Mouse (Mus musculus): ENCODE results near the gene Tgfa. TPM values are rescaled to one million over a fixed set of nuclear protein-coding genes. Genes with fewer than 3 reads are reported as not detected.
A peak's percentile ranks its signal among the peaks of the same experiment; 100 is the strongest.

The Tgfa gene
- not detected in 2 replicates for total RNA-seq (2017)

DNA sequence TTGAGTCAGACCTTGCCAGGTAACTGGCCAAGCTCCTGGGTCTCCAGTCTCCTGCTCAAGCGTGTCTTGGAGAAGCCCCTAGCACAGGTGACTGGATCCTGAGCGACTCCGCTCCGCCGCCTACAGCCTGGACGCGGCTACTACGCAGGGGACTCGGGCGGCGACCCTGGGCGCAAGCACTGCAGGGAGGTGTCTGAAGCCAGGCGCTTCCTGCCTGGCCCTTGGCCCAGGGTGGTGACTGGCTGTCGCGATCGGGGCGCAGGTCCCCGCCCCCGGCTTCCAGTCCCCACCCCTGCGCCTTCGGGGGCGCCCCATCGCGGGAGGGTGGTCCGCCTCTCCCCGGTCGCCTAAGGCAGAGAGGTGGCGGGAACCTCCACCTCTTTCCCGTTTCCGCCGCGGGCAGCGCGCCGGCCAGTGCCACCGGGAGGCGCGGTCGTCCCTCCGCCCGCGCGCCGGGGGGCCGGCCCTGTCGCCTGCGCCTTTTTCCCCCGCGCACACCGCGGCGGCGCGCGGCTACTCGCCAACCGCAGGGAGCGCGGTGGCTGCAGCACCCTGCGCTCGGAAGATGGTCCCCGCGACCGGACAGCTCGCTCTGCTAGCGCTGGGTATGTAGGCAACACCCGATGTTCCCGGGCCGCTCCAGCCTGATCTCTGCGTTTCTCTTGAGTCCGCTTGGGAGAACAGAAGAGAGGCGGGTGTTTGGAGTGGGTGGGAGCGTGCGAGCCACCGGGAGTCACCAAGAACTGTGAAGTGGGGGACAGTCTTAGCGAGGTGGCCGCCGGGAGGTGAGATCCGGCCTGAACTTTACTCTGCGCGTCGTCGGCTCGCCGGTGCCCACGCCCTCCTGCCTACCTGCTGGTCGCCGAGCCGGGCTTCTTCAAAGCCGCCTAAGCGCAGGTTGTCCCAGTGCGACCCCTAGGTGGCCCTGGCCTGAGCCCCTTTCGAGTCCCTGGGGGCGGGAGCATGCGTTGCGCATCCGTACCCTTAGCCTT lies at the start of gene Tgfa:
Tgfa (plus strand) TSS at position 283 of the 992 bp plus-strand sequence.
- peak; percentile 70 for ATAC-seq (replicated peaks; ENCODE audit: low read depth, poor library complexity, severe bottlenecking)

DNA sequence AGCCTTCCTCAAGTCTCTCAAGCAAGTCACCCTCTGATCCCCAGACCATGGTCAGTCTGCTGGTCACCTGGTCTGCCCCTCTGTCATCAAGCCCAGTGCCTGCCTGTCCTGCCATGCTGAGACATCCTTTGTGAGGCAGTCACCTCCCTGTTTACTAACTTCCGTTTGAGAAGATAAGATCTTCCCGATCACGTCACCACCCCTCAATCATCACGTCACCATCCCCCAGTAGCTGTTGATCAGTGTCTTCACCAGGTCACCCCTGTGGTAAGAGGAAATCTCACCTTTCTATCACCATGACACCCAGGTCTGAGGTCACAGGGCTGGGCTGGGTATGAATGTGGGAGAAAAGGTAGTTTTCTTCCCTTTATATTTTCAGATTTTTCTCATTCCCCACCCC lies 46.5 kb upstream of the Tgfa start:
- no peak for ATAC-seq (replicated peaks; ENCODE audit: low read depth, poor library complexity, severe bottlenecking)

DNA sequence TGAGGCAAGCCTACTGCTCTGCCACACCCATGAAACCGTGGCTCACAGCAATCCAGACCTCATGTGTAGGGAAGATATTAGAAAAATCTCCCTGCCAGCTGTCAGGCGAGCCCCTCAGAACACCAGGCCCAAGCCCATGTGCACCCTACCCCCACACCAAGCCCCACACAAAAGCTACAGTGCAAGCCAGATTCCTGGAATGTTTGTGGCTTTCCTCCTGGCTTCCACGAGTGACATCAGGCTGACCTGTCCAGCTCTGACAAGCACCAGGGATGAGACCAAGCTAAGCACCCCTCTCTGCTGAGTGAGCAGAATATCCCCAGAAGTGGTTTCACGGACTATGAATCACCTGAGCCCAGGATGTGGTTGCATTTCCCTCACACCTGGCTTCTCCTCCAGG lies 46.0 kb upstream of the Tgfa start:
- no peak for ATAC-seq (replicated peaks; ENCODE audit: low read depth, poor library complexity, severe bottlenecking)

DNA sequence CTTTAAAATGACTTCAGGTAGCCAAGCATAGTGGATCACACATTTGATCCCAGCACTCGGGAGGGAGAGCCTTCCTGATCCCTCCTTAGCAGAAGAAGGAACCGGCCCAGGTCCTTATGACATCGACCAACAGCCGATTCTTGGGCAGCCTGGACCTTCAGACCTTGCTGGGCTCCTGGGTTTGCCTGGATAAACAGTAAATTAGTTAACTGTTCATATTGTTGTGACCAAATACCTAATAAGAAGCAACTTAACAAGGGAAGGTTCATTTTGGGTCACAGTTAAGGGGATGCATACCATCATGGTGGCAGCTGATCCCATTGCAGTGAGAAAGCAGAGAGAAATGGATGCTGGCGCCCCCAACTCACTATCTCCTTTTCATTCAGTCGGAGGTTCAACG lies 42.3 kb upstream of the Tgfa start:
- ATAC-seq (replicated peaks; ENCODE audit: low read depth, poor library complexity, severe bottlenecking), result no peak

DNA sequence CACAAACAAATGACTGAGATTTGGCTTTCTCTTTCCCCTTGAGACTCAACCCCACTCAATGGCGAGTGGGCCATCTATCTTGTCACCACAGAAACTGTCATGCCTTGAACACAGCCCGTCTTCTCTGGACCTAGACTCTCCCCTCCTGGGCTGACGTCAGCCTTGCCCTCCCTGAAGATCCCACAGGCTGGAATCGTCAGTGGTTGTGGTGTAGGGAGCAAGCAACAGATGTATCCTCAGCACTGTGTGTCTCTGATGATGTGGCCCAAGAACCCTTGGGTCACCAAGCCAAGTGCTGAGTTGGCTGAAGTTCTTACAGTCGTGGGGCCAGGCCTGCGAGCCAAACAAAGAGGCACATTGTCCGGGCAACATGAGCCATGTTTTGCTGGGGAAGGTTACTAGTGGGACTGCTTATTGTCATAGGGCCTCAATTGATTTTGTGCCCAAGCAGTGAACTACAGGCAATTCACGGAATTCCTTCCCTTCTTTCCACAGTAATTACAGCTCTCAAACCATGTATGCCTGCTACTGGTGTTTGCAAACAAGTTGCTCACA lies 41.5 kb upstream of the Tgfa start:
- no peak for ATAC-seq (replicated peaks; ENCODE audit: low read depth, poor library complexity, severe bottlenecking)

DNA sequence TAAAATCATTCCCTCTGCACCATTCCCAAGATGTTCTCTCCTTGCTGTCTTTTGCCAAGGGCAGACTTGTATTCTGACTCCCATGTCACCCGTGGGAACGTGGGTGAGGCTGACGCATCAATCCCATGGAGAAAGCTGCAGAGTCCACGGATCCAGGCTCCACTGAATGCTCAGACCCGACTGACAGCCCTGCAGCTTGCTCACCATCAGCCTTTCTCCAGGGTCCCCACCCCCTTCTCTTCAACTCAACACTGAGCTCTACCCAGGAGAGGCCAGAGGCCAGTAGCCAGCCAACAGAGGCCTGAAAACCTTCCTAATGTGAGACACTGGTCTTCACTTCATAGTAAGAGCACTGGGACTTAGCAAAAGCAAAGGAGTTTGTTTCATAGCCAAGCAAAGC lies 41.0 kb upstream of the Tgfa start:
- ATAC-seq (replicated peaks; ENCODE audit: low read depth, poor library complexity, severe bottlenecking), result no peak

DNA sequence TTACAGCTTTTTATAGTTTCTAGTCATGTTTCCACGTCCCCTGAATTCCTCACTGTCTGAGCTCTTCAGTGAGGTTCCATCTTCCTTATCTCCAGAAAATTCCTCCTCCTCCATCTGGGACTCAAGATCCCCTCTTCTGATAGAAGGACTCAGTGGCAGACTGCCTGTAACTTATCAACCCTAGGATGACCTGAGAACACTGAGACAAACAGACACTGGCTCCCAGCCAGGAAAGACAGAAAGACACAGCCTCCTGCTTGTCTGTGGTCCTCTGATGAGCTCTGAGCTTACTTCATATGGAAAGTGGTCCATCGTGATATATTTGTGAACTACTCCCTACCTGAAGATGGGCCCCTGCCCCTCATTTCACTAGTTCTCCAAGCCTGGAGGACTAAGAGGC lies 40.5 kb upstream of the Tgfa start:
- no peak for ATAC-seq (replicated peaks; ENCODE audit: low read depth, poor library complexity, severe bottlenecking)

DNA sequence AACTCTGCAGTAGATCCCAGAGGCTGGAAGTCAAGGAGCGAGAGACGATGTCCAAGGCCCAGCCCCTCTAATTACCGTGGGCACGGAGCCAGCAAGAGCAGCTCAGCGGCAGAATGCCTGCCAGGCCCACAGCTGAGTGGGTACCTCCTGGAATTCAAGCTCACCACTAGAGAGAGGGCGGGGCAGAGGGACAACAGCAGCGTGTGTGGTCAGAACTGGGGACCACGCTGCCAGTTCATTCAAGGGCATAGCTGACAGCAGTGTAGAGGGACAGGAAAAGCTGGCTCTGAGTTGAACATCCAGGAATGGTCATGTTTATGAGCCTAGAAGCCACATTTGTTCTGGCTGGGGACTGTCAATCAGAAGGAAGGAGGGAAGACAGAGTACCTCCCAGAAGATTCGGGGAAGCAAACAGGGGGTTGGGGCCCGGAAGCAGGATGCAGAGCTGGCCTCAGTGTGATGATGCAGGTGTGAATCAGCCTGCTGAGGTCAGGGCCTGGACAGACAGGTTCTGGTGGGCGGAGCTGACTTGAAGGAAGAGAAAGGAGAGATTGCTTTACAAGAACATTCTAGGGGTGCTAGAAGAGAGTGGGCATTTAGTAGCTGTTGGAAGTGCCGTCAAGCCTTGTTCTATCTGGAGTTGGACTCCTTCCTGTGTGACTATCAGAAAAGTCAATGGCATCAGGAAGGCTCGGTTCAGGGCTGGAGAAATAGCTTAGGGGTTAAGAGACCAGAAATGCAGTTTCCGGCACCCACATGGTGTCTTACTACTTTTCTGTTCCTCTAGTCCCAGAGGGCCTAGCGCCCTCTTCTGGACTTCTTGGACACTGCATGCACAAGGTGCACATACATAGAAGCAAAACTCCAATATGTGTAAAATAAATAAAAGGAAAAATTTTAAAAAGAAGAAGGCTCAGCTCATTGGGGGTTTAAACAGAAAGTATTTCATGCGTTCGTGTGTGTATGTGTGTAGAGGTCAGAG lies 37.5 kb upstream of the Tgfa start:
- ATAC-seq (replicated peaks; ENCODE audit: low read depth, poor library complexity, severe bottlenecking), result no peak

DNA sequence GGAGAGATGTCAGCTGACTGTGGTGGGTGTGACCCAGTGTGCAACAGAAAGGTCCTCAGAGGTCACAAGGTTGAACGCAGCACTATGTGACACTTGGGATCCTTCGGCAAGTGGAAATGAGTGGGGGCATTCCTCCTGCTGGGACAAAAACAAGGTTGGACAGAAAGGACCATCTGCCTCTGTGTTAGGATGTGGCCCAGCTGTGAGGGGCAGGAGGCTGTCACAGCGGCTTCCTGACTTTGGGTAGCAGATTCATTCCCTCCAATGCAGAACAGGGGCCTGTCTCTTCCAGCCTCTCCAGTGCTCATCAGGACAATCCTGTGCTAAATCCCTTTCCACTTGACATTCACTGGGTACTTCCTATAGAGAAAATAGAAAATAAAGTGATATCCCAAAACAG lies 34.1 kb upstream of the Tgfa start:
- no peak for ATAC-seq (replicated peaks; ENCODE audit: low read depth, poor library complexity, severe bottlenecking)

DNA sequence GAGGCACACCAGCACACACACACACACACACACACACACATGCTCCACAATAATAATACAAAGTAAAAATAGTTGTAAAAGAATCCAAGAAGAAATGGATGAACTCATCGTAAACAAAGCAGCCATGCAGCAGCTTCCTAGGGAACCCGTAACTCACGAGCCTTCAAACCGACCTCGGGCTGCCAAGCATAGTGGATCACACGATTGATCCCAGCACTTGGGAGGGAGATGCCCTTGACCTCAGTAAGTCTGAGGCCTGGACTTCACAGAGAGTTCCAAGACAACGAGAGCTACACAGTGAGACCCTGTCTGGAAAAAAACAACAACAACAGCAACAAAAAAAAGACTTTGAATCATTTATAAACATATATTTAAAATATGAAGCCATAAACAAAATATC lies 33.4 kb upstream of the Tgfa start:
- ATAC-seq (replicated peaks; ENCODE audit: low read depth, poor library complexity, severe bottlenecking), result no peak

DNA sequence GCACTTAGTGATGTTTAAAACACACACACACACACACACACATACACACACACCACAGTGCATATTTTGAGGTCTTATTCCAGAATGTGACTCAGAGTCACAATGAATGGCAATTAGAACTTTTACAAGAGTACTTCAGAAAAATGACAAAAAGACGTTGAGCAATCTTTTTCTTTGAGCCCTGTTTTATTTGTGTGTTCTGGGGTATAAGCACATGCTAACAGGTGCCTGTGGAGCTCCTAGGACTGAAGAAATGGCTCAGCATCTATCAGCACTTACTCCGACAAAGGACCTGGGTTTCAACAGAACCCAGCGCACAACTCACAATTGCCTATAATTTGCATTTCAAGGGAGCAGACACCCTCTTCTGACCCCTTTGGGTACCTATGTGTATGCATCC lies 31.0 kb upstream of the Tgfa start:
- no peak for ATAC-seq (replicated peaks; ENCODE audit: low read depth, poor library complexity, severe bottlenecking)

DNA sequence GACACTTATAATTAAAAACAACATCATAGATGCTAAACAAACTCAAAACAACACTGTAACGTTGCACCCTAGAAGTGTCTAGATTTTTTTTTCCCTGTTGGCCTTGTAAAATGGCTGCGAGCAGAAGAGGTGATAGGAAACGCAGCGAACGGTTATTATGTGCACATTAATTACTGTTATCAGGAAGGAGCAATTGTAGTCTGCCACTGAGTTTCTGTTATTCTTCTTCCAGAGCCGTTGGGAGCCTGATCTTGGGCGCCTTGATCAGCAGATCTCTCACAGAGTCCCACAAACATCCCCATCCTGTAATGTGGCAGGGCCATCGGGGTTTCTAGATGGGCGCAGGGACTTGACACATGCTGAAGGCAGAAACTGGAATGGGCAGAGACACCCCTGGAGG lies 28.6 kb upstream of the Tgfa start:
- no peak for ATAC-seq (replicated peaks; ENCODE audit: low read depth, poor library complexity, severe bottlenecking)

DNA sequence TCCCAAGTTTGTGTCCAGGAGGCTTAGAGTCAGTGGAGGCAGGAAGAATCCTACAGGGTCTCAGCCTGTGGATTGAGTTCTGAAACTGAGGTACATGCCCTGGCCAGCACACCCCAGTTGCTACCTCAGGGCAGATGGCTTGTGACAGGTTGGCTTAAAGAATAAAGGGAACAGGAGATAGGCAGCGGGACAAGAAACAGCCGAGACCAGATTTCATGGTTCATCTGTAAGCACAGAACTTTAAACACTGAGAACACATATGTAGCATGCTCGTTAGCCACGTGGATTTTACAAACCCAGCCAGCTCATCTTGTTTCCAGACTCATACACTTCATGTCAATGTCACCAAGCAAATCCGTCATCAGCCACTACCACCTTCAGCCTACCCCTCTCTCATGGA lies 27.2 kb upstream of the Tgfa start:
- no peak for ATAC-seq (replicated peaks; ENCODE audit: low read depth, poor library complexity, severe bottlenecking)

DNA sequence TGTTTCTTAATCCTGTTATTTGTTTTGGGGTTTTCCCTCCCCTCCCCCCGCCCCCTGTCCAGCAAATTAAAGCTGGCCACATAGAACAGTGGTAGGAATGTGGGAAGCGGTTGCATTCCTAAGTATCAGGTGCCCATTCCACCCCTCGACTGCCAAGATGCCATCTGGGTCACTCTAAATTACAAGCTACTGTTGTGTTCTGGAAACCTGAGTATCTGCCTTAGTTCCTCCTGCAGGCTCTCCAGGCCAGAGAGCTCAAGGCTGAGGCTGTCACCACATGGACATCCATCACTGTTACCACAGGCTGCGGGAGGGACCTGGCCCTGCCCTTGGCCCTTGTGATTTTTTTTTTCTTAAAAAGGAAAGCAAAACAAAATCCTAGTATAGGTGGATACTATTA lies 25.9 kb upstream of the Tgfa start:
- ATAC-seq (replicated peaks; ENCODE audit: low read depth, poor library complexity, severe bottlenecking), result no peak

DNA sequence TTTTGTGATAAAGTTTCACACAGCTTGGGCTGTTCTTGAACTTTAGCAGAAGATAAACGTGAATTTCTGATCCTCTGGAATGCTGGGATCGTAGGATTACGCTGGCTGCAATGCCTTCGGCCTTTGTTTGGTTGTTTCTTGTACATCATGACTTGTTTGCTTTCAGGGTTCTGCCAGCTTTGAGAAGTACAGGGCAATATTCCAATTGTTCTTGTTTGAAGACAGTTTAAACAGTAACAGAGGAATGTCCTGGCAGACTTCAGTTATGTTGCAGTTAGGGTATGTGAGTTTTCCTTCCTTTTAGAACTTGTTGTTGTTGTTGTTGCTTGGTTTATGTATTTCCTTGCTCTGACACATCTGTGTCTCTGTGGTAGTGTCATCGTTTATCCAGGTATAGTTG lies 18.8 kb upstream of the Tgfa start:
- ATAC-seq (replicated peaks; ENCODE audit: low read depth, poor library complexity, severe bottlenecking), result no peak

DNA sequence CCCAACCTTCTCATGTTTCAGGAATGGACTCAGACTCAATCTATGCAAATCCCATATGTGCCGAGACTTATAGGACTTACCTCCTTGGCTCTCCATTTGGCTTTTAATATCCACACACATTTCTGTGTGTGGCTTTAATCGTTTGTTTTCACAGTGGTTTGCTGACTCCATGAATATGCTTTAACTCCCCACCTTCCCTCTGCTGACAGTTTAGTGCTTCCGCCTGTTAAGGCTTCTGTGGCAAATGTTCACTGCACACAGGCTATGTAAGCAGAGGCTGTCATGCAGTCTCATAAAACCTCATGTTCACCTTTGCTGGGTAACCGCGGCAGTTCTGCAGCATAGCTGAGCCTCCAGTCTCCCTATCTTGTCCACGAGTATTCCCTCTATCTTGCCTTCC lies 18.3 kb upstream of the Tgfa start:
- no peak for ATAC-seq (replicated peaks; ENCODE audit: low read depth, poor library complexity, severe bottlenecking)

DNA sequence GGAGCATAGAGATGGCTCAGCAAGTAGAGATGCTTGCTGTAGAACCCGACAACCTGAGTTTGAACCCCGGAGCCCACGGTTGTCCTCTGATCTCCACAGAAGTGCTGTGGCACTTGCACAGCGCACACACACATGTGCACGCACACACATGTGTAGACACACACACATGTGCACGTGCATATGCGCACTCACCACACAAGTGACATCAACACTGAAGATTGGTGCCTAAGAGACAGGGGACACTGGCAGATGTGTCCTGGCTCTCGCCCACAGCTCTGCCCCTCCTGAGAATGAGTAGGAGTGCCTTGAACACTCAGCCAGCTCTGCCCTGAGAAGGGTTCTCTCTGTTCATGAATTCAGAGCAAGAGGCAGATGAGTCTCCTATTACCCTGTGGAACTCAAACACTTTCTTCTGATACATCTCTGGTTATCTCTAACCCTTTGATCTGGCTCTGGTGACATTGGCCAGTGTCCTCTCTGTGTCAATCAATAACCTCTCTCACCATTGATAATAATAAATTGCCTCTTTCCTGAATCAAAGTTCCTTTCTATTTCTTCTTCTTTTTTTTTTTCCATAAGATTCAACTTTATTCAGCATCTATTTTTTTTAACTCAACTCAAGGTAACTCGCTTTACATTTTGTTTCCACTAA lies 17.6 kb upstream of the Tgfa start:
- no peak for ATAC-seq (replicated peaks; ENCODE audit: low read depth, poor library complexity, severe bottlenecking)

DNA sequence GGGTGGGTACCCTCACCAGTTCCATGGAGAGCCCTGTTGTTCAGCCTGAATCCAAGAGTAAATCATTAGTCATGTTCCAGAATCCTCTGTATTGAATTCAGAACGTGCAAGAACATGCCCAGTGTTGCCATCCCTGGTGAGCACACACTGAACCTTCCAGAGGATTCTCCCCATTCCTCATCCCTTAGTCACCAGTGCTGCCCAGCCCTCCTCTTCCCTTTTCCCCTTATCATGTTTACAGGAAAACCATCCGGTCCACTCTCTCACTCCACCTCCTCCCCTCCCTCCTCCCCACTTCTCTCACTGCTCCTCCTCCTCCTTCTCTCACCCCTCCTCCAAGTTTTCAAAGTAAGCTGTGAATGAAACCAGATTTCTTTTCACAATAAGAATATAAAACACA lies 14.4 kb upstream of the Tgfa start:
- no peak for ATAC-seq (replicated peaks; ENCODE audit: low read depth, poor library complexity, severe bottlenecking)

DNA sequence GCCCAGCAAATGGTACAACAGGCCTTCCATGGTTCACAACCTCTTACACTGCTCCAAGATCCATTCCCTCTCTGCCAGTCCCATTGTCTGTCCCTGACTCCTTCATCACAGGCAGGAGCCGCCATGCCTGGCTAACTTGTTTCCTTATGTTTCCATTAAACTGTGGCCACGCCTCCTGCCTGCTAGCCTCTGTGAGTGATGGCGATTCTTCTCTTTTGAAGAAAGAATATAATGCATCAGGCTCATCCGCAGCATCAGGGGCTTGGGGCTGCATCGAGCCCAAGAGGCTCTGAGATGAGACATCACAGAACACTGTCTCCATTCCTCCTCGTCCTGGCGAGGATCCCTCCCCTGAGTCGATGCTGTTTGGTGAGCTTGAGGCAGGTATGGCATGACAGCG lies 13.0 kb upstream of the Tgfa start:
- ATAC-seq (replicated peaks; ENCODE audit: low read depth, poor library complexity, severe bottlenecking), result no peak

DNA sequence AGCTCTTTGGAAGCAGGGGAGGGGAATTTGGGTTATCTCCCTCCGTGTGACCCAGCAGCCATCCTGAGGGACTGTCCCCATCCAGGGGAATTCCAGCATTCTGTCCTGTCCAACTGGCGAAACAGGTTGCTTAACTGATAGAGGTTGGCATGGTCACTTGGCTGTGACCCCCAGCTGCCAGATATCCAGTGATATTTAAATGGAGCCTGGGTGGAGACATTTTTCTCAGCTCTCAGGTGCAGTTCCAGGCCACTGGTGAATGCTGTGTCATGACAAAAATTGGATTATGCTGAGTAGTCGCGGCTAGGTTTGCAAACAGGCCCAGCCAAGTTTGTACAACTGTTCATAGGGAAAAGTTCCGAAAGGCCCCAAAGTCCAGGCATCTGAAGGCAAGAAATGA lies 12.4 kb upstream of the Tgfa start:
- no peak for ATAC-seq (replicated peaks; ENCODE audit: low read depth, poor library complexity, severe bottlenecking)
